Mouse (Mus musculus) stomach, postnatal 0 days (tissue): ENCODE data around the gene Epb41l1. TPM values are rescaled to one million over a fixed set of nuclear protein-coding genes. Genes with fewer than 3 reads are reported as not detected.

Experiments
- ATAC-seq: fragments of 200-750 bp; cut with Nextera tagmentation; 2 replicates; pipeline ENCODE4 v1.8.0; 2017; ENCODE audit not compliant: low FRiP score, low TSS enrichment
- DNase-seq: peaks from one replicate; pipeline ENCODE4 v3.0.0-alpha.2; 2016; ENCODE audit warnings: low spot score
- H3K27ac ChIP-seq: fragments of 300-500 bp; sonication (generic); replicated peaks from 2 replicates; pipeline ENCODE4 v1.5.1; 2014; ENCODE audit warnings: mild to moderate bottlenecking, control low read depth
- H3K27me3 ChIP-seq: fragments of 300-500 bp; sonication (generic); 2 replicates; pipeline ENCODE4 v1.6.1; 2014; ENCODE audit warnings: low read length; ENCODE audit not compliant: control insufficient read depth, insufficient read depth
- H3K36me3 ChIP-seq: fragments of 300-500 bp; sonication (generic); 2 replicates; pipeline ENCODE4 v1.6.1; 2014; ENCODE audit warnings: low read length, mixed read lengths; ENCODE audit not compliant: control insufficient read depth, insufficient read depth
- H3K4me1 ChIP-seq: fragments of 300-500 bp; sonication (generic); replicated peaks from 2 replicates; pipeline ENCODE4 v1.6.1; 2014; ENCODE audit warnings: antibody characterized with exemption; ENCODE audit not compliant: control insufficient read depth, insufficient read depth
- H3K4me2 ChIP-seq: fragments of 300-500 bp; sonication (generic); replicated peaks from 2 replicates; pipeline ENCODE4 v1.6.1; 2014; ENCODE audit warnings: low read depth, mild to moderate bottlenecking, control low read depth, moderate library complexity
- H3K4me3 ChIP-seq: fragments of 300-500 bp; sonication (generic); 2 replicates; pipeline ENCODE4 v1.5.1; 2014; ENCODE audit warnings: low read depth, low read length, control low read depth
- H3K9ac ChIP-seq: fragments of 300-500 bp; sonication (generic); 2 replicates; pipeline ENCODE4 v1.6.1; 2014; ENCODE audit warnings: mild to moderate bottlenecking, low read length, control low read depth, mixed read lengths
- H3K9me3 ChIP-seq: fragments of 300-500 bp; sonication (generic); 2 replicates; pipeline ENCODE4 v1.6.1; 2016; ENCODE audit warnings: low read length; ENCODE audit not compliant: control insufficient read depth
- CTCF ChIP-seq: IDR thresholded peaks from 2 replicates; pipeline ENCODE4 v1.5.1; 2016; ENCODE audit warnings: antibody characterized with exemption, low read depth, mild to moderate bottlenecking, moderate library complexity
- EP300 ChIP-seq: optimal IDR thresholded peaks from 2 replicates; pipeline ENCODE3; 2016; ENCODE audit warnings: antibody characterized with exemption
- WGBS: fragments of 180-500 bp; shearing (Covaris S2); extraction: QIAGEN DNeasy Blood & Tissue Kit; methylation state at CpG from one replicate; pipeline ENCODE4 v1.1.7; 2014; 5-methylcytosine and 5-hydroxymethylcytosine counted together
- polyA plus RNA-seq: library from polyadenylated mRNA; unstranded; fragments of >200 nt; fragmentation: Nextera tagmentation; extraction: Ambion mirVana; gene quantifications from 2 replicates; pipeline ENCODE4 v1.2.1, GENCODE M21; 2015

The Epb41l1 gene
- polyA plus RNA-seq, 1 experiment from 2014 or later, result 1.7 TPM

GRCm38 (mm10) chr2:156563557-156563956 lies 142.8 kb downstream of the Epb41l1 start:
- no peaks in the 10 kb centered on the region for H3K4me1 ChIP-seq
- DNase-seq, result no peak
- H3K9ac ChIP-seq, result no peak overlapping the region
- no peak overlapping the region for H3K27ac ChIP-seq
- WGBS, result 69% methylated on average over 5 of the region's 5 CpGs
- H3K9me3 ChIP-seq, result no peaks in the 10 kb centered on the region
- no peak overlapping the region for H3K4me2 ChIP-seq
- ATAC-seq, result peak; percentile 51
- TF ChIP-seq EP300, result no peak
- H3K27me3 ChIP-seq, result no peaks in the 10 kb centered on the region
- no peak overlapping the region for H3K4me3 ChIP-seq
- peaks cover 13% of the 10 kb centered on the region for H3K36me3 ChIP-seq

DNA sequence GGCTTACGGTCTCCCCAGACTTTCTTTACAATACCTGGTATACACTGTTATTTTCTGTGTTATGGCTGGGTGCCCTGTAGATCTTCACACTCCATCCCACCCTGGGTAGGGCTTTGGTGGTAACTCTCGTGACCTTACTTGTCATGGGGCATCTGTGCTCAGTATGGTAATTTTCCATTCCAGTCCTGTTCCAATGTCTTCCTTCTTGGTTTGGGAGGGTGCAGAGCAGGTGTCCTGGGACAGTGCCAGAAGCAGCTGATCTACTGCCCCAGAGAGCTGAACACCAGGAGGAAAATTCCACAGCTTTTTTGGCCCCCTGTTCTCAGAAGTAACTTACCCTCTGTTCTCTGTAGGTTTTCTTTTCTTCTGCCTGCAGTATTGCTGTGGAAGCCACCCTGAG lies 145.8 kb downstream of the Epb41l1 start:
- Histone ChIP-seq H3K4me1 (no peaks in the 10 kb centered on the region), H3K4me2 (no peak overlapping the region), H3K9me3 (no peaks in the 10 kb centered on the region), H3K36me3 (peaks cover 14% of the 10 kb centered on the region), H3K9ac (no peak overlapping the region), H3K27me3 (no peaks in the 10 kb centered on the region), H3K4me3 (no peak overlapping the region), H3K27ac (no peak overlapping the region)
- 93% methylated on average over 2 of the region's 2 CpGs for WGBS
- ATAC-seq, result no peak
- DNase-seq, result no peak
- TF ChIP-seq CTCF (no peak), EP300 (no peak)

- Histone ChIP-seq H3K4me3 (no peak overlapping the region), H3K9ac (no peak overlapping the region), H3K4me2 (no peak overlapping the region), H3K9me3 (no peaks in the 10 kb centered on the region), H3K27me3 (no peaks in the 10 kb centered on the region), H3K4me1 (no peaks in the 10 kb centered on the region), H3K27ac (no peak overlapping the region), H3K36me3 (peaks cover 14% of the 10 kb centered on the region)
- 92% methylated on average over 7 of the region's 7 CpGs for WGBS
- ATAC-seq, result no peak
- DNase-seq, result no peak
- TF ChIP-seq CTCF, result no peak
- no peak for TF ChIP-seq EP300
These were observed 147.9 kb downstream of the Epb41l1 start for GRCm38 (mm10) chr2:156568647-156569046.

DNA sequence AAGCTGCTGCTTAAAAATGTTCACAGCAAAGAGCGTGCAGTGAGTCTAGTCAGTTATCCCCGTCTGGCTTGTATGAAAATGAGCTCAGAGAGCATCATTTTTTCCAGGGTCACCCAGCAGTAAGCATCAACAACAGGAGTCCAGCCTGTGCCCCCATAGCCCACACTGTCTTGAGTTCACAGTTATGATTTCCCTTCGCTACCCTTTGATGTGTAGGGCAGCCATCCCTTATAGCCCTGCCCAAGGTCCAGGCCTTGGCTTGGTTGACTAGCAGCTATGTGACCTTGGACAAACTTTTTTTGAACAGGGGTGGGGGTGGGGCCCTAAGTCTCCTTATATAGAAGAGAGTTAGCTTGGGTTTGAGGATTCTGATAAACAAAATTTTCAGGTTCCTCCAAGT lies 148.6 kb downstream of the Epb41l1 start:
- TF ChIP-seq EP300 (no peak), CTCF (no peak)
- H3K36me3 ChIP-seq, result peaks cover 14% of the 10 kb centered on the region
- ATAC-seq (no peak), DNase-seq (no peak)
- H3K27me3 ChIP-seq, result no peaks in the 10 kb centered on the region
- no peak overlapping the region for H3K4me2 ChIP-seq
- no peak overlapping the region for H3K9ac ChIP-seq
- no peak overlapping the region for H3K27ac ChIP-seq
- H3K9me3 ChIP-seq, result no peaks in the 10 kb centered on the region
- 88% methylated on average over 3 of the region's 3 CpGs for WGBS
- no peak overlapping the region for H3K4me3 ChIP-seq
- no peaks in the 10 kb centered on the region for H3K4me1 ChIP-seq

- Histone ChIP-seq H3K4me1 (no peaks in the 10 kb centered on the region), H3K4me3 (no peak overlapping the region), H3K27ac (no peak overlapping the region), H3K27me3 (no peaks in the 10 kb centered on the region), H3K36me3 (peaks cover 14% of the 10 kb centered on the region), H3K9me3 (no peaks in the 10 kb centered on the region), H3K9ac (no peak overlapping the region), H3K4me2 (no peak overlapping the region)
- no peak for ATAC-seq
- WGBS, result 79% methylated on average over 6 of the region's 6 CpGs
- TF ChIP-seq EP300, result no peak
- TF ChIP-seq CTCF, result no peak
- DNase-seq, result no peak
These were observed 150.8 kb downstream of the Epb41l1 start for GRCm38 (mm10) chr2:156571521-156571920.

DNA sequence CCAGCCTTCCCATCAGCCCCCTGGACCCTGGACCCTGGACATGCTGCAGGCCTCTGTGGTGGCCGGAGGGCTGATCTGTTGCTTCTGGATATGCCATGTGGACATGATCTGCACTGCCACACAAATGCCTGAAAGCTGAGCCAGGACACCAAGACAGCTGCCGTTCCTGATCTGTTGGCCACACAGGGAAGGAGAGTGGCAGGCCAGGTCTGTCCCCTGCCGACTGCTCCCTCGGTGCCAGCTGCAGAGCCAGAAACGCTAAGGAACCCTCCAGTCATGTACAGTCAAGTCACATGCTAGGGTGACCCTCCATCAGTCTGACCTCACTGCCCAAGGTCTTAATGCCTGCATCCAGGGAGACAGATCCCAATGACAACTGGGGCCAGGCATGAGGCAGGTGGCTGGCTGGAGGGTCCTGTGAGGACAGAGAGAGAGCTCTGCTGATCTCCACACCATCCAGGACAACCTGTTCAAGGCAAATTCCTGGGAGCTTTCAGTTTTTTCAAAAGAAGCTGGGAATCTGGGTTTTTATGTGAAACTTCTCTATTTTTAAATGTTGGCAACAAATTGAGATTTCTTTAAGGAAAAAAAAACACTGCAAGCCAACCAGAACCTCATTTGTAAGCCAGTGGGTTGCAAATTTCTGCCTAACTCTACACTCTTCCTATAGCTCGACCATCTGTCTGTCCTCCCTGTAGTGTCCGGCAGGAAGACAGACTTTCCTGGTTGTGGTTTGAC lies 156.3 kb downstream of the Epb41l1 start:
- Histone ChIP-seq H3K36me3 (no peaks in the 10 kb centered on the region), H3K27me3 (no peaks in the 10 kb centered on the region), H3K9ac (no peak overlapping the region), H3K27ac (no peak overlapping the region), H3K4me2 (no peak overlapping the region), H3K4me3 (no peak overlapping the region), H3K9me3 (no peaks in the 10 kb centered on the region), H3K4me1 (no peaks in the 10 kb centered on the region)
- WGBS, result 77% methylated on average over 7 of the region's 7 CpGs
- DNase-seq, result no peak
- TF ChIP-seq CTCF (no peak), EP300 (no peak)
- ATAC-seq, result no peak
